Mouse (Mus musculus): ENCODE results near the gene Gjd3. TPM values are rescaled to one million over a fixed set of nuclear protein-coding genes. Genes with fewer than 3 reads are reported as not detected.
A peak's percentile ranks its signal among the peaks of the same experiment; 100 is the strongest.

Gene Gjd3
- total and polyA plus RNA-seq, 2 experiments from 2014 or later: 1.4 to 2.7 TPM

DNA sequence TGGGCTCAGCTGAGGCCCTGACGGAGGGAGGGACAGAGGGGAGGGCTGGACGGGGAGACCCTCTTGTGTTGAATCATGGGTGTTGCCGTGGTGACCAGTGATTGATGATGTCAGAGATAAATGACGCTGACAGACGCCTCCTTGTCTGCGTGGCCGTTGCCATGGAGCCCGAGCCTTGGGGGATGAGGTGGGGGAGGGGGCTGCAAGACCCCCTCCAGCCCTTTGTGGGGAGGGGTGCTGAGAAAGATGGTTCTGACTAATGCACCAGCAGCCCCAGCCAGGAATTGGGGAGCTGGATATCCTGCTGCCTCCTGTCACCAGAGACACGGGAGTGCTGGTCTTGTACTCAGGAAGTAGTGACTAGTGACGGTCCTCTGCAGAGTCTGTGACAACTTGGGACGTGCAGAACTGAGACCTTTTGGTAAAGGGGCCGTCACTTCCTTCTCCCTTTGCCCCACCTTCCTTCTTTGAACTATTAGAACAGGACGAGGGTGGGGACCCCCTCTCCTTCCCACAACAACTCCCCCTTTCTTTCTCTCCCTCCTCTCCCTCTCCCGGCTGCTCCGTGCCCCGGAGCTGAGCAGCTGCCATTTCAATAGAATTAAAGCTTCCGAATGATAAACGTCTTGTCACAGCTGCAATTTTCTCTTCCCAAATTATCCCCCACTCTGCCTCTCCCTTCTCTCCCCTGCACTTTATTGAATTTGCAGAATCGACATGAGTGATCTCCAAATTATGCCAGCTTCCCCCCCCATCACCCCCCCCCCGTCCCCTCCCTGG lies 13.9 kb downstream of the Gjd3 start:
- H3K4me2 ChIP-seq (ENCODE audit: low read depth): peak overlapping the region; percentile 39
- H3K4me1 ChIP-seq (ENCODE audit: insufficient read depth): peaks cover 58% of the 10 kb centered on the region
- H3K9ac ChIP-seq: 0 out of 2 replicates have a peak overlapping the region, but pooled peaks have one; percentile 18
- ATAC-seq: peak; percentile 64
- peaks cover 13% of the 10 kb centered on the region; the same call in 1 of the 2 replicates for H3K36me3 ChIP-seq (ENCODE audit: insufficient read depth)
- no peaks in the 10 kb centered on the region for H3K9me3 ChIP-seq (ENCODE audit: low read length)
- H3K4me3 ChIP-seq (ENCODE audit: low read depth, low read length): no peak overlapping the region
- peak; percentile 74 for DNase-seq
- TF ChIP-seq CTCF (IDR thresholded peaks at IDR 0.05; ENCODE audit: low read depth): no peak
- WGBS: 5% methylated on average over 20 of the region's 20 CpGs
- H3K27me3 ChIP-seq (ENCODE audit: insufficient read depth, low read length): no peaks in the 10 kb centered on the region
- peak overlapping the region; percentile 88 for H3K27ac ChIP-seq (ENCODE audit: low read depth, low read length)

DNA sequence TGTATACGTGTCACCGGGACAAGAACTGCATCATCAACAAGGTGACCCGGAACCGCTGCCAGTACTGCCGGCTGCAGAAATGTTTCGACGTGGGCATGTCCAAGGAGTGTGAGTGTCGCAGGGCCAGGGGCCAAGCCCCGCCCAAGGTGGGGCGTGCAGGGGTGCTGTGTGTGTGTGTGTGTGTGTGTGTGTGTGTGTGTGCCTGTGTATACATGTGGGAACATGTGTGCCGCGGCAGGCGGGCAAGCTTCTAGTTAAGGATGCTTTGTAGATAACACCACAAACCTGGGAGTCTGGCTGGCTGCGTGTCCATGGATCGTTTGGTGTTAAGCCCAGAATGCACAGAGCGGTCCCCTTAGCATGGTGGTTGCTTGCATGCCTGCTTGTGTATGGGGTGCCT lies 14.7 kb downstream of the Gjd3 start:
- Histone ChIP-seq H3K36me3 (ENCODE audit: insufficient read depth) (peaks cover 6% of the 10 kb centered on the region; the same call in 1 of the 2 replicates), H3K27ac (ENCODE audit: low read depth, low read length) (peak overlapping the region; percentile 88), H3K4me3 (ENCODE audit: low read depth, low read length) (no peak overlapping the region), H3K27me3 (ENCODE audit: insufficient read depth, low read length) (no peaks in the 10 kb centered on the region), H3K4me2 (ENCODE audit: low read depth) (no peak overlapping the region), H3K4me1 (ENCODE audit: insufficient read depth) (peaks cover 65% of the 10 kb centered on the region), H3K9ac (0 out of 2 replicates have a peak overlapping the region, but pooled peaks have one; percentile 18), H3K9me3 (ENCODE audit: low read length) (no peaks in the 10 kb centered on the region)
- TF ChIP-seq CTCF (IDR thresholded peaks at IDR 0.05; ENCODE audit: low read depth): no peak
- ATAC-seq (no peak), DNase-seq (peak; percentile 35)
- 56% methylated on average over 16 of the region's 16 CpGs for WGBS

DNA sequence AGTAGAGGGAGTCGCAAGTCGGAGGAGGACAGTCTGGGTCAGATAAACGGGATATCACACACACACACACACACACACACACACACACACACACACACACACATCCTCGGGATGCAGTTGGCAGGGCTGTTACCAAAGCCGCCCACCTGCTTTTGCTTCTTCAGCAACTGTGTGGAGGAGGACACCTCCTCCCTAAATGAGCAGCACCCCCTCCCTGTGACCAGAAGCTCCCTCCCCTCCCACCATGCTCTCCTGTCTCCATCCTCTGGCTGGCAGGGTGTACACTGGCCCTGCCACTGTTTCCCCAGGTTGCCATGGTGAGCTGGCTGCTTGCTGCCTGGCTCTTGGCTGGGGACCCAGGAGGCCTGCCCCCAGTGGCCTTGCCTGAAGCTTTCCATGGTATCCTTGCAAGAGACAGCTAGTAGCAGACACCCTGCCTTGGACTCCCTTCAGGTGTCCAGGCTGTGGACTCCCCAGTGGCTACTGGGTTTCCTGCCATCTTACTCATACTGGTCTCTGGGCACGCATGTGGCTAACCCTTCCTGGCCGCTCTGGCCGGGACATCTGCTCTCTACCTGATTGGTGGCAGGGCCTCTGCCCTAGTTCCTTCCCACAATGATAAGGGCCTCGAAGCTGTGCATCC lies 16.2 kb downstream of the Gjd3 start:
- peak overlapping the region; percentile 15; the same call in 1 of the 2 replicates for H3K4me2 ChIP-seq (ENCODE audit: low read depth)
- H3K27ac ChIP-seq (ENCODE audit: low read depth, low read length): peak overlapping the region; percentile 35; the same call in 1 of the 2 replicates
- DNase-seq: peak; percentile 79
- WGBS: 30% methylated on average over 7 of the region's 9 CpGs
- no peaks in the 10 kb centered on the region for H3K27me3 ChIP-seq (ENCODE audit: insufficient read depth, low read length)
- no peak overlapping the region for H3K4me3 ChIP-seq (ENCODE audit: low read depth, low read length)
- no peaks in the 10 kb centered on the region; the same call in 1 of the 2 replicates for H3K36me3 ChIP-seq (ENCODE audit: insufficient read depth)
- TF ChIP-seq CTCF (IDR thresholded peaks at IDR 0.05; ENCODE audit: low read depth): peak; percentile 55
- peak; percentile 47 for ATAC-seq
- H3K4me1 ChIP-seq (ENCODE audit: insufficient read depth): peaks cover 69% of the 10 kb centered on the region
- H3K9ac ChIP-seq: no peak overlapping the region
- no peaks in the 10 kb centered on the region for H3K9me3 ChIP-seq (ENCODE audit: low read length)

DNA sequence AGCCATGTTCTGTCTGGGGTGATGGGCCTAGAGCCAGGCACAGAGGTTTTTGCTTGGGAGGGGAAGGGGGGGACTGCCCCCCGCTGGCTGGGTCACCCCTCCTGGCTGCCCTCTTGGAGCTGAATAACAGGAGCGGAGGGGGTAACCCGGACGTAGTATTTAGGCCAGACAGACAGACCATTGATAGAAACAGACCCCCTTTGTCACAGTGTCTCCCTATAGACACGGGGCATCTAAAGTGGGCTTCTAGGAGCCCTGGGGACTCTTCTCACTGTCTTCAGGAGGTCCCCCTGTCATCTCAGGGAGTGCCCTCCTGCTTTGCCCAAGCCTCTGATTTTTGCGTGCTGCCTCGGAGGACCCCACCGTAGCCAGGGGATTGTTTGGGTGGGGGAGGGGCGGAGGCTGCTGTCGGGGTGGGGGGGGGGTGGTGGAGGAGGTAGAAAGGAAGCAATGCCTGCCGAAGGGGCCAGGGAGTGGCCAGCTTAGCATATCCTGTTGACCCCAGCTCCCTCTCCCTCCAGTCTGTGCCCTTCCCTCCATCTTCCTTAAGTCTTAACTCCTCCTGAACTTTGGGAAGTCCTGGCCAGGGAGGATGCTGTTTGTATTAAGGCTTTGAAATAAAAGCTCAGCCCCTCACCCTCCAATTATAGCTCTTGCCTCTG lies 17.3 kb downstream of the Gjd3 start:
- TF ChIP-seq CTCF (IDR thresholded peaks at IDR 0.05; ENCODE audit: low read depth): no peak
- Histone ChIP-seq H3K4me3 (ENCODE audit: low read depth, low read length) (no peak overlapping the region), H3K27ac (ENCODE audit: low read depth, low read length) (0 out of 2 replicates have a peak overlapping the region, but pooled peaks have one; percentile 29), H3K9me3 (ENCODE audit: low read length) (no peaks in the 10 kb centered on the region), H3K4me2 (ENCODE audit: low read depth) (peak overlapping the region; percentile 15), H3K4me1 (ENCODE audit: insufficient read depth) (peaks cover 64% of the 10 kb centered on the region), H3K9ac (peak overlapping the region; percentile 14; the same call in 1 of the 2 replicates), H3K36me3 (ENCODE audit: insufficient read depth) (no peaks in the 10 kb centered on the region; the same call in 1 of the 2 replicates), H3K27me3 (ENCODE audit: insufficient read depth, low read length) (no peaks in the 10 kb centered on the region)
- WGBS: 12% methylated on average over 11 of the region's 11 CpGs
- DNase-seq: peak; percentile 14
- no peak for ATAC-seq

DNA sequence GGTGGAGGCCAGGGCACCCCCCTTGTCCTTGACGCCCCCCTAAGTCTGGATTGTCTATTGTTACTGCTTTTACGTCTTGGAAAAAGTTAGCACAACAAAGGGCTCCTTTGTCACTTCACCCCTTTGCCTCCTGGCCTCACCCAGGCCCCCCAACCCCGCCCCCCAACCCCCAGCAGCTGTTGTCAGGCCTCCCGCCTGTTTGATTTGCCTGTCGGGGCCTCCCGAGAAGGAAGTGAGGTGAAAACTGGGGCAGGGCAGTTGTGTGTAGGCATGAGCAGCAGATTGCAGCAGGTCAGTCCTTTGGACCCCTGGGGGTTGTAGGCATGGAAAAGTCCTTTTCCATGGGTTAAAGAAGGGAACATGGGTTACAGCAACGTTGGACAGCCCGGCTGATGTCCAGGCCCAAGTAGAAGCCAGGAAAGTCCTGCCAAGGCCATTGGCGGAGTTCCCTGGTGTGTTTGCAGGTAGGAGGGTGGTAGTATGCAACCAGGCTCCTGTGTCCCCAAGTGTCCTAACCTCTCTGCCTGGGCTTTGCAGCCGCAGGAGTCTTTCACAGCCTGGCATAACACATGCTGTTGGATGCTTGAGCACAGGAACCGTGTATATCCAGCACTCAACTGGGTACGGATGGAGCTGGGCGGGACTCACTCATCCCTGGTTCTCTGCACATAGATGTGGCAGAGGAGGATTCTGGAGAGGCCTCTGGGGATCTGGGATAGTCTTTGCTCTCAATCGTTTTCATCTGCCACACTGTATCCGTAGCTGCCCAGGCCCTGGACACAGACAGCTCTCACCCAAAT lies 18.0 kb downstream of the Gjd3 start:
- ATAC-seq (no peak), DNase-seq (no peak)
- H3K36me3 ChIP-seq (ENCODE audit: insufficient read depth): no peaks in the 10 kb centered on the region; the same call in 1 of the 2 replicates
- H3K27ac ChIP-seq (ENCODE audit: low read depth, low read length): 0 out of 2 replicates have a peak overlapping the region, but pooled peaks have one; percentile 29
- H3K27me3 ChIP-seq (ENCODE audit: insufficient read depth, low read length): no peaks in the 10 kb centered on the region
- H3K4me1 ChIP-seq (ENCODE audit: insufficient read depth): peaks cover 60% of the 10 kb centered on the region
- no peak overlapping the region for H3K4me3 ChIP-seq (ENCODE audit: low read depth, low read length)
- 29% methylated on average over 15 of the region's 15 CpGs for WGBS
- H3K4me2 ChIP-seq (ENCODE audit: low read depth): peak overlapping the region; percentile 15; the same call in 1 of the 2 replicates
- no peak for TF ChIP-seq CTCF (IDR thresholded peaks at IDR 0.05; ENCODE audit: low read depth)
- H3K9ac ChIP-seq: peak overlapping the region; percentile 14; the same call in 1 of the 2 replicates
- H3K9me3 ChIP-seq (ENCODE audit: low read length): no peaks in the 10 kb centered on the region

DNA sequence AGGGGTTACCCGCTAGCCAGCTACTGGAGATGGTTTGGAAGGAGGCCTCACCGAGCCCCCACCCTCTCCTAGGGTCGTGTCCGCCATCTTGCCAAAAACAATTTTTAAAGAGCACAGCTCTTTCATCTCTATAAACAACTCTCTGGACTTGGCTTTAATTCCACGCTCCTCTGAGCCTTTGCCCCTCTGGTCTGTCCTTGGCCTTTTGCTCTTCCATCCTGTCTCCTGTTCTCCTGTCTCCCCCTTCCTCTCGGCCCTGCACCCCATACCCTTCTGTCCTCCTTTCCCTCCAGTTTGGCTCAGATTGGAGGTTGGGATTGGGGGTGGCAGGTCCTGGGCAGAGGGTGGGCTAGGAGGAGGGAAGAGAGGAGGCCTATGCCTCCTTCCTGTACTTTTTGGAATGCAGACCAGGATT lies 18.6 kb downstream of the Gjd3 start:
- Histone ChIP-seq H3K4me3 (ENCODE audit: low read depth, low read length) (no peak overlapping the region), H3K27ac (ENCODE audit: low read depth, low read length) (no peak overlapping the region; the same call in 1 of the 2 replicates), H3K4me2 (ENCODE audit: low read depth) (peak overlapping the region; percentile 99), H3K36me3 (ENCODE audit: insufficient read depth) (no peaks in the 10 kb centered on the region; the same call in 1 of the 2 replicates), H3K4me1 (ENCODE audit: insufficient read depth) (peaks cover 57% of the 10 kb centered on the region), H3K27me3 (ENCODE audit: insufficient read depth, low read length) (no peaks in the 10 kb centered on the region), H3K9ac (0 out of 2 replicates have a peak overlapping the region, but pooled peaks have one; percentile 55), H3K9me3 (ENCODE audit: low read length) (no peaks in the 10 kb centered on the region)
- TF ChIP-seq CTCF (IDR thresholded peaks at IDR 0.05; ENCODE audit: low read depth): no peak
- no peak for DNase-seq
- ATAC-seq: no peak
- WGBS: 29% methylated on average over 6 of the region's 6 CpGs

Data from forebrain, postnatal 0 days (tissue).